Mouse (Mus musculus) forebrain, embryonic 12.5 days (tissue): ENCODE results near the gene D17Wsu92e. TPM values are rescaled to one million over a fixed set of nuclear protein-coding genes. Genes with fewer than 3 reads are reported as not detected.

Experiments used
- ATAC-seq: fragments of 200-750 bp; cut with Nextera tagmentation; 2 replicates; pipeline ENCODE4 v1.8.0; 2017; ENCODE audit warnings: moderate TSS enrichment; ENCODE audit not compliant: low FRiP score
- H3K27ac ChIP-seq: fragments of 300-500 bp; sonication (generic); 2 replicates; pipeline ENCODE4 v1.5.1; 2016; ENCODE audit warnings: mild to moderate bottlenecking
- H3K27me3 ChIP-seq: fragments of 300-500 bp; sonication (generic); 2 replicates; pipeline ENCODE4 v1.6.1; 2016; ENCODE audit warnings: mild to moderate bottlenecking
- H3K36me3 ChIP-seq: fragments of 300-500 bp; sonication (generic); replicated peaks from 2 replicates; pipeline ENCODE4 v1.6.1; 2016; ENCODE audit warnings: mild to moderate bottlenecking
- H3K4me1 ChIP-seq: fragments of 300-500 bp; sonication (generic); 2 replicates; pipeline ENCODE4 v1.6.1; 2016
- H3K4me2 ChIP-seq: fragments of 300-500 bp; sonication (generic); 2 replicates; pipeline ENCODE4 v1.6.1; 2016; ENCODE audit warnings: mild to moderate bottlenecking, moderate library complexity
- H3K4me3 ChIP-seq: fragments of 300-500 bp; sonication (generic); replicated peaks from 2 replicates; pipeline ENCODE4 v1.5.1; 2016; ENCODE audit warnings: mild to moderate bottlenecking
- H3K9ac ChIP-seq: fragments of 300-500 bp; sonication (generic); 2 replicates; pipeline ENCODE4 v1.6.1; 2016; ENCODE audit warnings: mild to moderate bottlenecking
- H3K9me3 ChIP-seq: fragments of 300-500 bp; sonication (generic); 2 replicates; pipeline ENCODE4 v1.6.1; 2016
- WGBS: fragments of 180-500 bp; shearing (Covaris S2); methylation state at CpG from one replicate; pipeline ENCODE4 v1.1.7; 2016; 5-methylcytosine and 5-hydroxymethylcytosine counted together
- polyA plus RNA-seq: library from polyadenylated mRNA; unstranded; fragments of >200 nt; fragmentation: Nextera tagmentation; extraction: Ambion mirVana; gene quantifications from 2 replicates; pipeline ENCODE4 v1.2.1, GENCODE M21; 2016

The D17Wsu92e gene
- polyA plus RNA-seq, 1 experiment from 2014 or later, result 11.4 TPM

DNA sequence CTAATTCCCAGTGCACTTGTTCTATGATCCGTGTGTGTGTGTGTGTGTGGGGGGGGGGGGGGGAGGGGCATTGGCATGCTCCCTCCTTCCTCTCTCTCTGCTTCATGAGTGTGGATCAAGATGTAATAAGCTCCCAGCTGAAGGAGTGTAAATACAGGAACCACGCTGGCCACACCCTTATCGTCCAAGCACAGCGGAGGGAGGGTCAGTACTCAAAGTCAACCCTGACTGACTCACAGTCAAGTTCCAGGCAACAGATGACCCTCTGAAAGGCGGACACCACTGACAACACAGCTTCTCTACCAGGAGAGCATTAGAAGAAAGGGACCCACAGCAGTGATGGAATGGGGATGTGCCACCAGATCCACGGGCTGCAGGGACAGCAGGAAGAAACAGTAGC lies 42.6 kb downstream of the D17Wsu92e start:
- H3K9ac ChIP-seq, result no peak overlapping the region
- H3K27me3 ChIP-seq, result no peaks in the 10 kb centered on the region
- ATAC-seq, result no peak
- H3K4me2 ChIP-seq, result no peak overlapping the region
- H3K27ac ChIP-seq, result no peak overlapping the region
- 85% methylated on average over 6 of the region's 6 CpGs for whole genome bisulfite sequencing
- no peaks in the 10 kb centered on the region for H3K9me3 ChIP-seq
- peaks cover 15% of the 10 kb centered on the region for H3K36me3 ChIP-seq
- no peak overlapping the region for H3K4me3 ChIP-seq
- H3K4me1 ChIP-seq, result no peaks in the 10 kb centered on the region

DNA sequence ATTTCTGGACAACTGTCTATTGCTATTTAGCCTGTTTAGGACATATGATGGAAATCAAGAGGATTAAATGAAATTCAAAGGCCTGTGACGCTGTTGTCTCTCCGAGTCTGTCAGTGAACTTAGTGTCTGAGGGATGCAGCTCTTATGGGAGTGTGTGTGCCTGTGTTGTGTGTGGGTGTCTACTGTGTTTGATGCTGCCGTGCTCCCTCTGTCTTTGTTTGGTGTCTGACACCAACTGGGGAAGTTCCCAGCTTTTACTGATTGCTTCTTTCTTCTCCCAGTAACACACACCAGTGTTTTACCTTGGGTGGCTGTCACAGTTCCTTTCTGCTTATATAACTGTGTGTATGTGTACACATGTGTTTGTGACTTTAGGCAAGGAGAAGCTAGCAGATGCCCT lies 46.2 kb downstream of the D17Wsu92e start:
- Histone ChIP-seq H3K9me3 (no peaks in the 10 kb centered on the region), H3K27ac (no peak overlapping the region), H3K4me2 (no peak overlapping the region), H3K27me3 (no peaks in the 10 kb centered on the region), H3K9ac (no peak overlapping the region), H3K4me1 (no peaks in the 10 kb centered on the region), H3K36me3 (peaks cover 22% of the 10 kb centered on the region), H3K4me3 (no peak overlapping the region)
- 91% methylated on average over 3 of the region's 3 CpGs for WGBS
- ATAC-seq, result no peak

DNA sequence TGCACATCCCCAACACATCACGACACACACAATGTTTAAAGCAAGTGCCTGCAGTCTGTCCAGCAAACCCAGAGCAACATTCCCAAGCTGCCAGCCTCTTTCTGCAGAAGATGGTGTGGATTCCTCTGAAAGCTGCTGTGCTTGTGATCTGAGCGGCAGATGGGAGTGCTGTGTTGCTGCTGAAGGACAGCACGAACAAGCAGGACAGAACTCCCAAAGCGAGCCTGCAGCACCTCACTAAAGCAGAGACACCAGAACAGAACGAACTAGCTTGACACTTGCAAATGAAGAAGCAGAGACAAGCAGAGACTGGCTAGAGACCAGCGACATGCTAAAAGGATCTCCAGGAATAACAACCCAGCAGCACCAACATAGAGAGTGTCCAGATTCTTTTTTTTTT lies 48.8 kb downstream of the D17Wsu92e start:
- no peaks in the 10 kb centered on the region for H3K9me3 ChIP-seq
- H3K4me3 ChIP-seq, result no peak overlapping the region
- no peak overlapping the region for H3K27ac ChIP-seq
- no peak overlapping the region for H3K4me2 ChIP-seq
- 88% methylated on average over 6 of the region's 6 CpGs for WGBS
- H3K36me3 ChIP-seq, result peaks cover 34% of the 10 kb centered on the region
- H3K4me1 ChIP-seq, result no peaks in the 10 kb centered on the region
- H3K9ac ChIP-seq, result no peak overlapping the region
- H3K27me3 ChIP-seq, result no peaks in the 10 kb centered on the region
- no peak for ATAC-seq

DNA sequence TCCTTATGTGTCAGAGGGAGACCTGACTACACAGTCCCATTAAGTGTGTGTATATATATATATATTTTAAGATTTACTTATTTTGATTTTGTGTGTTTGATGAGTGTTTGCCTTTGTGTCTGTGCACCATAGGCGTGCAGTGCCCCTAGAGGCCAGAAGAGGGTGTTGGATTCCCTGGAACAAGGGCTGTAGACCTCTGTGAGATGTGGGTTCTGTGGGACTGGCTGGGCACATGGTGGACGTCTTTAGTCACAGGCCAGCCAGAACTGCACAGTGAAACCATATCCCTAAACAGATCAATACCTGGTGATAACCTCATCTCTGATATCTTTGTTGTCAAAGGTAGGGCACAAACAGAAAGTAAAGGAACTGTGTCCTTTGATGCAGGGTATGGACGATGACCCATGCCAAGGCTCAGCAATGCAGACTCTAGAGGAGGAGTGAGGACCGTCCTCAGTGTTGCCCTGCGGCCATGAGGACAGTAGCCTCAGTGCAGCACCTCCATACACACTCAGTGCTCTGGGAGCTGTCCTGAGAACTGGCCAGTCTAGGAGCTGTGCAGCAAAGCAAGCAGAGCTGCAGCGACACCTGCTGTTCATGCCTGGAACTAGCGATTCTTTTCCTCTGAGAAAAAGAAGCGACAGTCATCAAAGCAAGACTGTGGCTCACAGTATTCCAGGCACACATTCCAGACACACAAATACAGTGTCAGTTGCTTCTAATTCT lies 51.5 kb downstream of the D17Wsu92e start:
- H3K4me3 ChIP-seq, result no peak overlapping the region
- H3K27ac ChIP-seq, result no peak overlapping the region
- no peaks in the 10 kb centered on the region for H3K4me1 ChIP-seq
- no peak overlapping the region for H3K4me2 ChIP-seq
- no peak overlapping the region for H3K9ac ChIP-seq
- no peaks in the 10 kb centered on the region for H3K27me3 ChIP-seq
- H3K9me3 ChIP-seq, result no peaks in the 10 kb centered on the region
- H3K36me3 ChIP-seq, result peaks cover 48% of the 10 kb centered on the region
- peak; percentile 69; the same call in 1 of the 2 replicates for ATAC-seq
- WGBS, result 65% methylated on average over 8 of the region's 8 CpGs

DNA sequence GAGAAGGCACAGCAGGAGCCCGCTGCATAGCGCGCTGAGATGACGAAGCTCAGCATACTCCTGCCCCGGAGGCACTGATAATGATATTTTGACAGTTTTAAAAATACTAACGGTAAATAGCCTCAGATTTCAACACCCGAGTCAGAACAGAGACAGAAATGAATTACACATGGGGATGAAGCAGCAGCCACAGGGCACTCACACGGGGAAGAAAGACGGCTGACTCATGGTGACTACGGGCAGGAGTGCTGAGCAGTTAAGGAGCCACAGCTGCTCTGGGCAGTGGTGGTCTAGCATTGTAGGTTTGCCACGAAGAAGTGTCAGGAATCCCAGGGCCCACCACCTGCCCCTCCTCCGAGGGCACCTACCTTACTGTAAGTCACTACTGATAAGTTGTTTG lies 52.9 kb downstream of the D17Wsu92e start:
- Histone ChIP-seq H3K9me3 (no peaks in the 10 kb centered on the region), H3K27ac (no peak overlapping the region), H3K4me1 (no peaks in the 10 kb centered on the region), H3K36me3 (peaks cover 46% of the 10 kb centered on the region), H3K27me3 (no peaks in the 10 kb centered on the region), H3K4me3 (no peak overlapping the region), H3K9ac (no peak overlapping the region), H3K4me2 (no peak overlapping the region)
- 87% methylated on average over 12 of the region's 12 CpGs for WGBS
- ATAC-seq, result no peak

DNA sequence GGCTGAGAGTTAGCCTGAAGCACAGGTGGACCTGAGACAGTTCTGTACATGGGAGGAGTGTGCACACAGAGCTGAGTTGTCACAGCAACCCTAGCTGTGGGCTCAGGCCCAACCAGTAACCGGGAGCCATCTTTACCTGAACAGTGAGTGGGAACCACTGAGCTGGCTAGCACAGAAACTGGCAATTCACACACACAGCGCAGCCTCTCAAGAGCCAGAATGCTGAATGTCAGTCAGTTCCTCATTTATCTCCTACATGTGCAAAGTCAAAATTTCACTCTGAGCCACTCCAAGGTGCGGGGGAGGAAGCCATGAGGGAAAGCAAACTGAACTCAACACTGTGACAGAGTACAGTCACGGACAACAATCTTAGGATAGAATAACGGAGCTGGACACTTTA lies 53.3 kb downstream of the D17Wsu92e start:
- 84% methylated on average over 5 of the region's 5 CpGs for WGBS
- 0 out of 2 replicates have a peak, but pooled peaks cover under 1% of the 10 kb centered on the region for H3K4me1 ChIP-seq
- ATAC-seq, result no peak
- no peaks in the 10 kb centered on the region for H3K9me3 ChIP-seq
- no peak overlapping the region for H3K4me3 ChIP-seq
- H3K27me3 ChIP-seq, result no peaks in the 10 kb centered on the region
- no peak overlapping the region for H3K4me2 ChIP-seq
- H3K27ac ChIP-seq, result no peak overlapping the region
- H3K36me3 ChIP-seq, result peaks cover 41% of the 10 kb centered on the region
- no peak overlapping the region for H3K9ac ChIP-seq

DNA sequence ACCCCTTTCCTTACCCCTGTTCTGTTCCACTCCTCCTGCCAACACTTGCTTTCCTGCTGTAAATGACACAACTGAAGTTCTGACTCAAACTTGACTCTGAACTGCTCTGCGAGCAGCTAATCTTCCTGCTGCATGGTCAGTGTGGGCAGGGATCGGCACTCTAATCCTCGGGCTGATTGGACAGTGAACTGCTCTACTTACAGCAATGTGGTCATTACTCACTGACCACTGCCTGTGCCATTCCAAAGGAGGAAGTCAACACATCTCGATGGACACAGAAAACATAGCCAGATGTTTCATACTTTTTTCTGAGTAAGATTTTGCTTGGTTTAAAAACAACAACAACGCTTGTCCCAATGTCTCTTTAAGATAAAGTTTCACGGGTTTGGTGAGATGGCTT lies 55.4 kb downstream of the D17Wsu92e start:
- Histone ChIP-seq H3K36me3 (peaks cover 40% of the 10 kb centered on the region), H3K27ac (no peak overlapping the region), H3K9me3 (no peaks in the 10 kb centered on the region), H3K4me2 (no peak overlapping the region), H3K4me1 (peaks cover 12% of the 10 kb centered on the region; the same call in 1 of the 2 replicates), H3K4me3 (no peak overlapping the region), H3K9ac (no peak overlapping the region), H3K27me3 (no peaks in the 10 kb centered on the region)
- 94% methylated on average over 6 of the region's 6 CpGs for WGBS
- ATAC-seq, result no peak

DNA sequence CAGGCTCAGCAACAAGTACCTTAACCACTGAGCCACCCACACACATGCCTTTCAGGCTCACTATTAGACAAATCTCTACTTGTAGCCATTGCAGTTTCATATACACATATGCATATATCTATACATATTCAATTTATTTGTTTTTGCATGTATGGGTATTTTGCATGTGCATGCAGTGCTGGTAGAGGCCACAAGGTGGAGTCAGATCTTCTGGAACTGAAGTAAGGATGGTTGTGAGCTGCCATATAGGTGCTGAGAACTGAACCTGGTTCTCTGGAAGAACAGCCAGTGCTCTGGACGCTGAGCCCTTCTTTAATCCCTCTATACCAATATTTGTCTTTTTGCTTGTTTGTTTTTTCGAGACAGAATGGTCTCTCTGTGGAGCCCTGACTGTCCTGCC lies 56.0 kb downstream of the D17Wsu92e start:
- Histone ChIP-seq H3K9ac (no peak overlapping the region), H3K9me3 (no peaks in the 10 kb centered on the region), H3K4me1 (peaks cover 18% of the 10 kb centered on the region), H3K4me2 (no peak overlapping the region), H3K36me3 (peaks cover 40% of the 10 kb centered on the region), H3K4me3 (no peak overlapping the region), H3K27me3 (no peaks in the 10 kb centered on the region), H3K27ac (no peak overlapping the region)
- ATAC-seq, result no peak
- WGBS, result 92% methylated on average over 2 of the region's 2 CpGs

DNA sequence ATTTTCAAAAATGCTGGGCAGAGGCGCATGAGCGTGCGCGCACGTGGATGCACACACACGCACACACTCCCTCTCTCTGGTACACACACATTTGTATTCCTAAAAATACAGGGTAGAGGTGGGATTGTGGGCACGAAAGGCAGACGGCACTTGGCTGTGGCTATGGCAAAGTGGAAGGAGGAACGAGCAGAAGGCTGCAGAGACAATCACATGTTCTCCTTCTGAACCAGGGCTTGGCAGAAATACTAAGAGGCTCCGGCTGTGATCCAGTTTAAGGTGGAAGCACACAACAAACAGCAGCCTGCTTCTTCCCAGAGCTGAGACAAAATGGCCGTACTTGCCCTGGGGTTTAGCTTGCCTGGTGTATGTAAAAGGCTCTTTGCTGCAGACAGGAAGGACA lies 57.6 kb downstream of the D17Wsu92e start:
- Histone ChIP-seq H3K27ac (no peak overlapping the region), H3K9ac (no peak overlapping the region), H3K9me3 (no peaks in the 10 kb centered on the region), H3K4me3 (no peak overlapping the region), H3K4me1 (peaks cover 19% of the 10 kb centered on the region), H3K4me2 (no peak overlapping the region), H3K27me3 (no peaks in the 10 kb centered on the region), H3K36me3 (peaks cover 40% of the 10 kb centered on the region)
- 98% methylated on average over 11 of the region's 11 CpGs for WGBS
- ATAC-seq, result no peak

DNA sequence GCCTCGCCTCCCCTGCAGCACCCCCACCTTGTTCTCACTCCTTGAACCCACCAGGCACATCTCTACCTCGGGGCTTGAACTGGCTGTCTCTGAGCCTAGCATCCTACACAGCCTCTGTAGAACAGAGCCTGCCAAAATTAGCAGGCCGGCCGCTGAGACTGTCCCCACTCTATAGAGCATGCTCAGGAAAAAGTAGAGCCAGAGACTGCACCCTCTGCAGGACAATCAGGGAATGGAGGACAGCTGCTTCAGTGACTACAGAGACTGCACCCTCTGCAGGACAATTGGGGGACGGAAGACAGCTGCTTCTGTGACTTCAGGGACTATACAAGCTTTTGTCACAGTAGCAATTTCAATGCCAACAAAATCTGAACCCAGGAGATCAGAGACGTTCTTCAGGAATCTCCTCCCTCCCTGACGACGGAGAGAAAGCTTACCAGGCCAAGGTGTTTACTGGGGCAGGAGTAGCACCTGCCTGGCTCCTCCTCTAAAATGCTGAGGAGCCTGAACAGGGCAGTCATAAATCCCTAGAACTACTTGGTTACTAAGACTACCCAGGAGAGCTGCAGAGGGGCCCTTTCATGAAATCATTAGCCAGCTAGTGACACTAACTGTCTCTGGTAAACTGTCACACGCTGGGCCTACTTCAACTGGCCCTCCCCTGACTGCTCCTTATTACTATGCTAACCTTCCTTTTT lies 58.7 kb downstream of the D17Wsu92e start:
- no peak overlapping the region for H3K4me2 ChIP-seq
- no peak overlapping the region for H3K27ac ChIP-seq
- no peak for ATAC-seq
- H3K9me3 ChIP-seq, result no peaks in the 10 kb centered on the region
- peaks cover 29% of the 10 kb centered on the region for H3K36me3 ChIP-seq
- H3K9ac ChIP-seq, result no peak overlapping the region
- H3K4me3 ChIP-seq, result no peak overlapping the region
- 38% methylated on average over 9 of the region's 9 CpGs for WGBS
- peaks cover 24% of the 10 kb centered on the region for H3K4me1 ChIP-seq
- H3K27me3 ChIP-seq, result no peaks in the 10 kb centered on the region

DNA sequence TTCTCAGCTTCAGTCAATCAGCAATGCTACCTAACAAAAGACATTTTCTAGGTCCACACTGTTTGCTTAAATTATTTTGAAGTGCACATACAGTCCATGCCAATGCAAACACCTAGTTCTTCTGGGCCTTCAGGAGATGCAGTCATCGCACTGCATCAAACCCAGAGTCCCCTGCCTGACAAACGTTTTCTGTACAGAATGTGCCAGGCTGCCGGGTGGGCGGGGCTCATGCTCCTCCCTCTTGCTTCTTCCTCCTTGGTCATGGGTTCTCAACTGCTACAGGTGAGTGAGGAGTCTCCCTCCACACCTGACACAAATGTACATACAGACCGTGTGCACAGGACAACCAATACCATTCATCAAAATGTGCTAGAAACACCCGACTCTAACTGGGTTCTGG lies 60.3 kb downstream of the D17Wsu92e start:
- WGBS, result 87% methylated on average over 6 of the region's 6 CpGs
- ATAC-seq, result no peak
- Histone ChIP-seq H3K9ac (no peak overlapping the region), H3K4me2 (no peak overlapping the region), H3K4me1 (peaks cover 30% of the 10 kb centered on the region), H3K27ac (no peak overlapping the region), H3K36me3 (peaks cover 13% of the 10 kb centered on the region), H3K4me3 (no peak overlapping the region), H3K9me3 (no peaks in the 10 kb centered on the region), H3K27me3 (no peaks in the 10 kb centered on the region)

DNA sequence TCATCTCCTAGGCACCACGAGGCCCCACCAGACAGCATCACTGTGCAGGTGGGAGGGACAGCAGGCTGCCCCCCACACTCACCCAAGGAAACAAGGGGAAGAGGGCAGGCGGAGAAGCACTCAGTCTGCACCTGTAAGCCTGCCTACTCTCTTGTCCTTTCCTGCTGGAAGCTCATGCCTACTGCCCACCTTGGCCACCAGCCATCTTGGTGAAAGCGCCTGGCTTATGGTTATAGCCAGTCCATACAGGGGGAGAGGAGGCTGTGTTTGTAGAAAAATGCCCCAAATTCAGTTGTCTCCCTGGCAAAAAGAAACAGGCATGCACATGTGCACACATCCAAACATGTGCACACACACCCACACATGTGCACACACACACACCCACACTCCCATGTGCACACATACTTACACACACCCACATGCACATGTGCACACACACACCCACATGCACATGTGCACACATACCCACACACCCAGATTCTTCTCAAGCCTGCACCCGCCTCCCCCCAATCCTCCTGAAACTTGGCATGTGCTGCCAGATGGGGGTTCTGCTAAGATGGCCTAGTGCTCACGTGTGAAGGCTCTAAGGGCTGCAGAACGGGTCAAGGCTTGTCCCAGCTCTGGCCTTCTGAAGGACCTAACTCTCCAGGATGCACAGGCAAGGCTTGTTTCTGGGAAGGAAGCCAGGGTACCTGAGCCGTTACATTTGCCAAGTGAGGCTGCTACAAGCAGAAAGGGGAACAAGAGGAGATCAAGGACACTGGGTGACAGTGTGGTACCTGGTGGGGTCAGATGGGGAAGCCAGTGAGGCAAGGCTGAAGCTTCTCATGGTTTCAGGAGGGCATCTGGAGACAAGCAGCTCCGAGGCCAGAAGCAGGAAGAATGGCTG lies 68.9 kb downstream of the D17Wsu92e start:
- Histone ChIP-seq H3K9ac (no peak overlapping the region), H3K4me3 (no peak overlapping the region), H3K9me3 (no peaks in the 10 kb centered on the region), H3K4me2 (no peak overlapping the region), H3K36me3 (peaks cover 21% of the 10 kb centered on the region; the same call in 1 of the 2 replicates), H3K4me1 (peaks cover 5% of the 10 kb centered on the region; the same call in 1 of the 2 replicates), H3K27ac (no peak overlapping the region), H3K27me3 (no peaks in the 10 kb centered on the region)
- no peak for ATAC-seq
- WGBS, result 92% methylated on average over 8 of the region's 8 CpGs
